Mouse (Mus musculus): ENCODE data around the gene Tuba3b. TPM values are rescaled to one million over a fixed set of nuclear protein-coding genes. Genes with fewer than 3 reads are reported as not detected.
A peak's percentile ranks its signal among the peaks of the same experiment; 100 is the strongest.

Tuba3b gene
- polyA plus RNA-seq, 1 experiment from 2014 or later: not detected

DNA sequence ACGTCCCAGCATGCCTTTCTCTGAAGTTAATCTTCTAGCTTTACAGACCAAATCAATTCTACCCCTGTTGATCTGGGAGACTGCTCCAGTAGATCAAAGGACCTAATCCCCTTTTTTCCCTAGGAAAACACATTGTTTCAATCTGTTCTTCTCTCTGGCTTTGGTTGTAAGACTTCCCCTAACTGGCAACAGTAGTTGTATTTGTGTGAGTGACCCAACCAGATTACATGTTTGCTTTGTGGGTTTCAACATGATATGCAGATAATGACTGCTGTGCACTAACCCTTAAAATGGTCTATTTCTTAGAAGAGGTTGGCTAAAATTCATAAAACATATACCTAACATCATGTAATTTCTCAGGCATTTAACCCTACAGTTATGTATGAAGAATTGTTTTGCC lies 24.0 kb upstream of the Tuba3b start:
- no peaks in the 10 kb centered on the region for H3K9me3 ChIP-seq (replicated peaks; ENCODE audit: low read length)
- no peak overlapping the region for H3K9ac ChIP-seq (ENCODE audit: low read depth, low read length)
- peaks cover 13% of the 10 kb centered on the region for H3K4me1 ChIP-seq (replicated peaks; ENCODE audit: insufficient read depth, low read length)
- DNase-seq (ENCODE audit: low spot score): no peak
- no peaks in the 10 kb centered on the region for H3K27me3 ChIP-seq (ENCODE audit: insufficient read depth, low read length)
- no peaks in the 10 kb centered on the region for H3K36me3 ChIP-seq (ENCODE audit: insufficient read depth, low read length)
- no peak for TF ChIP-seq CTCF (IDR thresholded peaks at IDR 0.05; ENCODE audit: low read depth)
- WGBS: 71% methylated on average over 1 of the region's 1 CpGs
- H3K27ac ChIP-seq: no peak overlapping the region
- H3K4me3 ChIP-seq (replicated peaks; ENCODE audit: low read depth, low read length): no peak overlapping the region
- ATAC-seq (replicated peaks; ENCODE audit: low FRiP score, low read depth): no peak
- no peak overlapping the region for H3K4me2 ChIP-seq (ENCODE audit: low read length)

DNA sequence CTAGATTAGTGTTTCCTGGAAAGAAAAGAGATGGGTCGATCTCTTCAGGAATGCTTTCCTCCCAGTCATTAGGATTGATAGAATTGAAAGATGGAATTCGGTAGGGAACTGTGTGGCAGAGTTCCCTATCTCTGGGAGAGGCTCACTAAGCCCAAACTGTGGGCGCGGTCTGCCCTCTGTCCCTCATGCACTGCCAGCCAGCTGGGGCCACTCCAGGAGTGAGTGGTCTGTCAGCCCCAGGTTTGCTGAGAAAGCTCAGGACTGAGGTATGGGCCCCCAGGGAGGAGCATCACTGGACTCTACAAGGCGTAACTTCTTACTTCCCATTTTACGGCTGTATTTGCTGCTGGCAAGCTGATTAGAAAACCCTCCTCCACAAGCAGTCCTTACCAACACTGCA lies 23.5 kb upstream of the Tuba3b start:
- Histone ChIP-seq H3K4me3 (replicated peaks; ENCODE audit: low read depth, low read length) (no peak overlapping the region), H3K27me3 (ENCODE audit: insufficient read depth, low read length) (no peaks in the 10 kb centered on the region), H3K9ac (ENCODE audit: low read depth, low read length) (no peak overlapping the region), H3K27ac (peak overlapping the region; percentile 37; the same call in 1 of the 2 replicates), H3K4me1 (replicated peaks; ENCODE audit: insufficient read depth, low read length) (peaks cover 13% of the 10 kb centered on the region), H3K36me3 (ENCODE audit: insufficient read depth, low read length) (no peaks in the 10 kb centered on the region), H3K4me2 (ENCODE audit: low read length) (no peak overlapping the region), H3K9me3 (replicated peaks; ENCODE audit: low read length) (no peaks in the 10 kb centered on the region)
- no peak for DNase-seq (ENCODE audit: low spot score)
- WGBS: 68% methylated on average over 6 of the region's 6 CpGs
- no peak for ATAC-seq (replicated peaks; ENCODE audit: low FRiP score, low read depth)
- no peak for TF ChIP-seq CTCF (IDR thresholded peaks at IDR 0.05; ENCODE audit: low read depth)

DNA sequence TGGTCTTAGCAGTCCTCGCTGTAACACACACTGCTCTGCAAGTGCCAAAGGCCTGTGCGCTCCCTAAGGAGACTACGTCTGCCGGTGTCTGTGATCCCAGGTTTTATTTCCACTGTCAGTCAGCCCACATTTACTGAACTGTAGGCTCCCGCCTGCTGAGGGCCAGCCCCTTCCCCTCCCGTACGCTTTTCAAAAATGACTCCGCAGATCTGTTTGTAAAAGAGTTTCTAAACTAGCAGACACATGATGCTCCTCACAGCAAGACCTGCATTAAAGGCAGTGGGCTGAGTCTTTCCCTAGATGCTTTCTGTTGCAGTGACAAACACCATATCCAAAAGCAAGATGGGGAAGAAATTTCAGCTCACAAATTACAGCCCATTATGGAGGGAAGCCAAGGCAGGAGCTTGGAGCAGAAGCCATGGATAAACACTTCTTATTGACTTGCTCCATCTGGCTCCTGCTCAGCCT lies 23.0 kb upstream of the Tuba3b start:
- Histone ChIP-seq H3K36me3 (ENCODE audit: insufficient read depth, low read length) (no peaks in the 10 kb centered on the region), H3K4me1 (replicated peaks; ENCODE audit: insufficient read depth, low read length) (peaks cover 13% of the 10 kb centered on the region), H3K9ac (ENCODE audit: low read depth, low read length) (no peak overlapping the region), H3K27ac (peak overlapping the region; percentile 37; the same call in 1 of the 2 replicates), H3K27me3 (ENCODE audit: insufficient read depth, low read length) (no peaks in the 10 kb centered on the region), H3K4me2 (ENCODE audit: low read length) (no peak overlapping the region), H3K4me3 (replicated peaks; ENCODE audit: low read depth, low read length) (no peak overlapping the region), H3K9me3 (replicated peaks; ENCODE audit: low read length) (no peaks in the 10 kb centered on the region)
- DNase-seq (ENCODE audit: low spot score) (peak; percentile 82), ATAC-seq (replicated peaks; ENCODE audit: low FRiP score, low read depth) (no peak)
- no peak for TF ChIP-seq CTCF (IDR thresholded peaks at IDR 0.05; ENCODE audit: low read depth)
- 35% methylated on average over 8 of the region's 8 CpGs for WGBS

DNA sequence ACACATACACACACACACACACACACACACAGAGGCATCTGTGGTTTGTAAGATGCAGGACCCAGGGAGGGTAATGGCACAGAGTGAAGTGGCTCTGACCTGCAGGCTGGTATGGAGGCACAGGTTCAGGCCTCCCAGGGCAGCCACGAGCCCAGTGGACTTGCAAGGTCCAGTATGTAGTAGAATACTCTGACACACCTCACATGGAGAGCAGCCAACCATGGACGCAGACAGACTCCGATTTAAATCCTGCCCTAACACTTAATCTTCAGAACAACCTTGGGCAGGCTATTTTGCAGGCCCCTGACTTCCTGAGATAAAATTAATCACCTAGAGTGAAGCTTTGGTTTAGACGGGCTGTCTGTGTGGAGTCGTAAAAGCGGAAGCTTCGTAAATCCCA lies 21.6 kb upstream of the Tuba3b start:
- Histone ChIP-seq H3K4me1 (replicated peaks; ENCODE audit: insufficient read depth, low read length) (peaks cover 13% of the 10 kb centered on the region), H3K9ac (ENCODE audit: low read depth, low read length) (no peak overlapping the region), H3K27ac (no peak overlapping the region), H3K36me3 (ENCODE audit: insufficient read depth, low read length) (no peaks in the 10 kb centered on the region), H3K4me2 (ENCODE audit: low read length) (no peak overlapping the region), H3K4me3 (replicated peaks; ENCODE audit: low read depth, low read length) (no peak overlapping the region), H3K27me3 (ENCODE audit: insufficient read depth, low read length) (no peaks in the 10 kb centered on the region), H3K9me3 (replicated peaks; ENCODE audit: low read length) (no peaks in the 10 kb centered on the region)
- WGBS: 23% methylated on average over 7 of the region's 7 CpGs
- DNase-seq (ENCODE audit: low spot score) (peak; percentile 37), ATAC-seq (replicated peaks; ENCODE audit: low FRiP score, low read depth) (no peak)
- no peak for TF ChIP-seq CTCF (IDR thresholded peaks at IDR 0.05; ENCODE audit: low read depth)

DNA sequence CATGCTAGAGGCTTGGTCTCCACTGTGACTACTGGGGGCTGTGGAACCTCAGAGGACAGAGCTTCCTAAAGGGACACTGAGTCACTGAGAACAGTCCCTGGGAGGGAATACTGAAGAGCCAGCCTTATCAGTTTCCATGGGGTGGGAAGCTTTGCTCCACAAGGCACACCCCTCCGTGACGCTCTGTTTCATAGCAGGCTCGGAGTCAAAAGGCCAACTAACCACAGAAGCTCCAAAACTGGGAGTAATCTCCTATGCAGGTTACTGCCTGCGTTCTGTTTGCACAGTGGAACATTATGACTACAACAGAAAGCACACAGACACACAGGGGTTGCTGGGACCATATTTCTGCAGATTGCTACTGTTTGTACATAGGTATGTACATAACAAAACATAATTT lies 19.7 kb upstream of the Tuba3b start:
- ATAC-seq (replicated peaks; ENCODE audit: low FRiP score, low read depth) (no peak), DNase-seq (ENCODE audit: low spot score) (no peak)
- 54% methylated on average over 4 of the region's 4 CpGs for WGBS
- H3K4me3 ChIP-seq (replicated peaks; ENCODE audit: low read depth, low read length): no peak overlapping the region
- no peaks in the 10 kb centered on the region for H3K36me3 ChIP-seq (ENCODE audit: insufficient read depth, low read length)
- peaks cover 13% of the 10 kb centered on the region for H3K4me1 ChIP-seq (replicated peaks; ENCODE audit: insufficient read depth, low read length)
- H3K27ac ChIP-seq: no peak overlapping the region
- no peaks in the 10 kb centered on the region for H3K9me3 ChIP-seq (replicated peaks; ENCODE audit: low read length)
- no peak overlapping the region for H3K9ac ChIP-seq (ENCODE audit: low read depth, low read length)
- H3K4me2 ChIP-seq (ENCODE audit: low read length): no peak overlapping the region
- H3K27me3 ChIP-seq (ENCODE audit: insufficient read depth, low read length): no peaks in the 10 kb centered on the region
- TF ChIP-seq CTCF (IDR thresholded peaks at IDR 0.05; ENCODE audit: low read depth): no peak

DNA sequence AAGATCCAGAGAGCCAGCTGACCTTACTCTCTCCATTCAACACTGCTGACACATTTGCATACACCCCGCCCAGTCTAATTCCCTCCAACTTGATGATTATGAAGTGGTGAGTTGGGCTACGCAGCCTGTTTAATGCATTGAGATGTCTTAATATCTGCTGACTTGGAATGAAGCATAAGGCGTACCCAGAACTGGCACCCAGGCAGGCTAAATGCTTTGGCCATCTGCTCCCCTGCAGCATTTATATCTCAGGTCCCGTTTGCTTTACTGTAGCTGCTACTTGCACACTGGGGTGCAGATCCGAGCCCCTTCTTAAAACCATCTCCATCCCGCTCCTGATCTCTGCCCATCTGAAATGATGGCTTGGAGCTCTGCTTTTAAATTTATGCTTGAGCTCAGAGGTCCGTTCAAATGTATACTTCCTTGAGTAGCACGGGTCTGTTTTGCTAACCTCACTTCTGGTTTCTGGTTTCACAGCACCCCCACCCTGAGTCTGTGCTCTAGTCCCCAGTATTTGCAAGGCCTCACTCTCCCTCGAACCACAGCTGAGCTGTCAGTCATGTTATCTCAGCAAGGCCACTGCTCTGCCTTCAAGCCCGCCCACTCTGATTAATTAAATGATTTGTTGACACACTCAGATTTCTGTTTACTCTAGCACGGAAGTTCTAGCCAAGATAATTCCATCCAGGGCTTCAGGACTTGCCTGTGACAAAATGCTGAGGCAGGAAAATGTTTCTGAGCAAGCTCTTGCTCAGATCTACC lies 16.6 kb upstream of the Tuba3b start:
- WGBS: 28% methylated on average over 11 of the region's 11 CpGs
- H3K27ac ChIP-seq: no peak overlapping the region
- no peaks in the 10 kb centered on the region for H3K9me3 ChIP-seq (replicated peaks; ENCODE audit: low read length)
- H3K4me2 ChIP-seq (ENCODE audit: low read length): no peak overlapping the region
- no peaks in the 10 kb centered on the region for H3K36me3 ChIP-seq (ENCODE audit: insufficient read depth, low read length)
- no peak overlapping the region for H3K4me3 ChIP-seq (replicated peaks; ENCODE audit: low read depth, low read length)
- no peak overlapping the region for H3K9ac ChIP-seq (ENCODE audit: low read depth, low read length)
- DNase-seq (ENCODE audit: low spot score) (peak; percentile 79), ATAC-seq (replicated peaks; ENCODE audit: low FRiP score, low read depth) (no peak)
- no peak for TF ChIP-seq CTCF (IDR thresholded peaks at IDR 0.05; ENCODE audit: low read depth)
- H3K4me1 ChIP-seq (replicated peaks; ENCODE audit: insufficient read depth, low read length): 0 out of 2 replicates have a peak, but pooled peaks cover 3% of the 10 kb centered on the region
- H3K27me3 ChIP-seq (ENCODE audit: insufficient read depth, low read length): no peaks in the 10 kb centered on the region

Data from kidney, postnatal 0 days (tissue).